Mouse (Mus musculus): ENCODE measurements around the gene Zfp334.
A peak's percentile ranks its signal among the peaks of the same experiment; 100 is the strongest.

The Zfp334 gene

GRCm38 (mm10) chr2:165371066-165371465 is 17.0 kb downstream of the Zfp334 start:
- no peak for DNase-seq

GRCm38 (mm10) chr2:165370348-165370747 is 17.7 kb downstream of the Zfp334 start:
- no peak for DNase-seq

GRCm38 (mm10) chr2:165368496-165368895 is 19.6 kb downstream of the Zfp334 start, which contains the start of gene Zfp663:
TSS of gene Zfp663 (minus strand) at chr2:165368729.
- DNase-seq, result no peak

GRCm38 (mm10) chr2:165367868-165368439 is 20.1 kb downstream of the Zfp334 start:
- DNase-seq, result no peak

- no peak for DNase-seq
Measured at GRCm38 (mm10) chr2:165367047-165367520, 21.0 kb downstream of the Zfp334 start.

- peak; percentile 42 for DNase-seq
Measured at GRCm38 (mm10) chr2:165364334-165365091, 23.5 kb downstream of the Zfp334 start.

GRCm38 (mm10) chr2:165363282-165363681 is 24.8 kb downstream of the Zfp334 start:
- no peak for DNase-seq

- peak; percentile 49 for DNase-seq
Measured at GRCm38 (mm10) chr2:165360861-165361260, 27.2 kb downstream of the Zfp334 start.

- no peak for DNase-seq
Measured at GRCm38 (mm10) chr2:165351828-165352513, 36.1 kb downstream of the Zfp334 start.

GRCm38 (mm10) chr2:165349466-165349865 is 38.6 kb downstream of the Zfp334 start:
- DNase-seq, result no peak

GRCm38 (mm10) chr2:165346180-165346579 is 41.9 kb downstream of the Zfp334 start:
- DNase-seq, result no peak

GRCm38 (mm10) chr2:165337191-165337590 is 50.9 kb downstream of the Zfp334 start:
- peak; percentile 32 for DNase-seq

- no peak for DNase-seq
Measured at GRCm38 (mm10) chr2:165332610-165333210, 55.3 kb downstream of the Zfp334 start.

GRCm38 (mm10) chr2:165329703-165330102 is 58.4 kb downstream of the Zfp334 start:
- no peak for DNase-seq

GRCm38 (mm10) chr2:165328746-165329145 is 59.3 kb downstream of the Zfp334 start:
- DNase-seq, result no peak

GRCm38 (mm10) chr2:165327386-165327785 is 60.7 kb downstream of the Zfp334 start:
- DNase-seq, result no peak

GRCm38 (mm10) chr2:165326304-165327190 is 61.5 kb downstream of the Zfp334 start, which contains the start of gene Elmo2:
TSS of gene Elmo2 (minus strand) at chr2:165326479.
- peak; percentile 99 for DNase-seq

- no peak for DNase-seq
Measured at GRCm38 (mm10) chr2:165325521-165326303, 62.3 kb downstream of the Zfp334 start.
